Mouse (Mus musculus): Measurements from ENCODE around the gene 4930562C15Rik. TPM values are rescaled to one million over a fixed set of nuclear protein-coding genes. Genes with fewer than 3 reads are reported as not detected.

Gene 4930562C15Rik
- total RNA-seq, 1 experiment from 2014 or later: not detected

GRCm38 (mm10) chr16:4912074-4912648, 76.9 kb downstream of the 4930562C15Rik start:
- ATAC-seq (replicated peaks; ENCODE audit: low read depth, poor library complexity, severe bottlenecking): no peak

- ATAC-seq (replicated peaks; ENCODE audit: low read depth, poor library complexity, severe bottlenecking): peak; percentile 63
Measured at GRCm38 (mm10) chr16:4912907-4913782, 77.9 kb downstream of the 4930562C15Rik start.

- peak; percentile 70 for ATAC-seq (replicated peaks; ENCODE audit: low read depth, poor library complexity, severe bottlenecking)
Measured at GRCm38 (mm10) chr16:4913783-4914735, 78.8 kb downstream of the 4930562C15Rik start.

- no peak for ATAC-seq (replicated peaks; ENCODE audit: low read depth, poor library complexity, severe bottlenecking)
Measured at GRCm38 (mm10) chr16:4915931-4916330, 80.7 kb downstream of the 4930562C15Rik start.

GRCm38 (mm10) chr16:4916608-4917007, 81.4 kb downstream of the 4930562C15Rik start:
- no peak for ATAC-seq (replicated peaks; ENCODE audit: low read depth, poor library complexity, severe bottlenecking)

Other genes starting within 250 kb of the 4930562C15Rik start
- 2.9 and 5.8 TPM in 2 replicates for gene Glis2, start 240.7 kb upstream of the 4930562C15Rik start, total RNA-seq (2017)
- 8.3 and 11.1 TPM in 2 replicates for gene Pam16, start 210.4 kb upstream of the 4930562C15Rik start, total RNA-seq (2017)
- gene Vasn, start 195.5 kb upstream of the 4930562C15Rik start, total RNA-seq (2017): 0.10 and 0.46 TPM in 2 replicates
- gene Dnaja3, start 195.4 kb upstream of the 4930562C15Rik start, total RNA-seq (2017): 55.8 and 68.1 TPM in 2 replicates
- 22.7 and 35.4 TPM in 2 replicates for gene Coro7, start 155.6 kb upstream of the 4930562C15Rik start, total RNA-seq (2017)
- gene Nmral1, start 116.1 kb upstream of the 4930562C15Rik start, total RNA-seq (2017): 82.2 and 90.3 TPM in 2 replicates
- 68.8 and 74.6 TPM in 2 replicates for gene Hmox2, start 109.1 kb upstream of the 4930562C15Rik start, total RNA-seq (2017)
- 16.2 and 17.2 TPM in 2 replicates for gene Cdip1, start 45.1 kb upstream of the 4930562C15Rik start, total RNA-seq (2017)
- 19.6 and 25.8 TPM in 2 replicates for gene Ubald1, start 44.9 kb downstream of the 4930562C15Rik start, total RNA-seq (2017)
- gene Mgrn1, start 50.8 kb downstream of the 4930562C15Rik start, total RNA-seq (2017): 11.2 and 13.5 TPM in 2 replicates
- 11.5 and 17.5 TPM in 2 replicates for gene Nudt16l1, start 103.3 kb downstream of the 4930562C15Rik start, total RNA-seq (2017)
- 16.4 and 25.4 TPM in 2 replicates for gene Anks3, start 128.8 kb downstream of the 4930562C15Rik start, total RNA-seq (2017)
- gene Sept12, start 162.4 kb downstream of the 4930562C15Rik start, total RNA-seq (2017): not detected in 2 replicates
- gene Smim22, start 171.9 kb downstream of the 4930562C15Rik start, total RNA-seq (2017): not detected in 2 replicates
- gene Rogdi, start 178.1 kb downstream of the 4930562C15Rik start, total RNA-seq (2017): 6.7 and 10.7 TPM in 2 replicates
- 89.6 and 95.6 TPM in 2 replicates for gene Glyr1, start 214.4 kb downstream of the 4930562C15Rik start, total RNA-seq (2017)
- gene Ubn1, start 214.6 kb downstream of the 4930562C15Rik start, total RNA-seq (2017): 50.9 and 67.4 TPM in 2 replicates

Data from common myeloid progenitor, adult 5-6 weeks (primary cell).